Mouse (Mus musculus) macrophage (primary cell): ENCODE results near the gene Mrgpre. TPM values are rescaled to one million over a fixed set of nuclear protein-coding genes. Genes with fewer than 3 reads are reported as not detected.

Experiments used
- H3K27ac ChIP-seq: fragments of 350-480 bp; formaldehyde crosslinking; 2 replicates; pipeline ENCODE4 v1.9.0; 2021
- H3K36me3 ChIP-seq: fragments of 350-480 bp; formaldehyde crosslinking; 2 replicates; pipeline ENCODE4 v1.9.0; 2021; ENCODE audit errors: inconsistent target
- H3K4me3 ChIP-seq: fragments of 350-480 bp; formaldehyde crosslinking; 2 replicates; pipeline ENCODE4 v1.9.0; 2021; ENCODE audit errors: inconsistent target
- H3K79me2 ChIP-seq: fragments of 350-480 bp; formaldehyde crosslinking; 2 replicates; pipeline ENCODE4 v1.9.0; 2021; ENCODE audit errors: inconsistent target
- WGBS: methylation state at CpG from one replicate; pipeline ENCODE4 v1.1.7; 2026; ENCODE audit warnings: inconsistent platforms; ENCODE audit not compliant: missing documents; 5-methylcytosine and 5-hydroxymethylcytosine counted together
- polyA plus RNA-seq: library from polyadenylated mRNA; stranded (reverse); fragments of 250-400 nt; gene quantifications from 3 replicates; pipeline ENCODE4 v1.2.4, GENCODE M21; 2018; ENCODE audit warnings: inconsistent platforms

Mrgpre gene
- polyA plus RNA-seq, 1 experiment from 2014 or later, result 5.1 TPM

DNA sequence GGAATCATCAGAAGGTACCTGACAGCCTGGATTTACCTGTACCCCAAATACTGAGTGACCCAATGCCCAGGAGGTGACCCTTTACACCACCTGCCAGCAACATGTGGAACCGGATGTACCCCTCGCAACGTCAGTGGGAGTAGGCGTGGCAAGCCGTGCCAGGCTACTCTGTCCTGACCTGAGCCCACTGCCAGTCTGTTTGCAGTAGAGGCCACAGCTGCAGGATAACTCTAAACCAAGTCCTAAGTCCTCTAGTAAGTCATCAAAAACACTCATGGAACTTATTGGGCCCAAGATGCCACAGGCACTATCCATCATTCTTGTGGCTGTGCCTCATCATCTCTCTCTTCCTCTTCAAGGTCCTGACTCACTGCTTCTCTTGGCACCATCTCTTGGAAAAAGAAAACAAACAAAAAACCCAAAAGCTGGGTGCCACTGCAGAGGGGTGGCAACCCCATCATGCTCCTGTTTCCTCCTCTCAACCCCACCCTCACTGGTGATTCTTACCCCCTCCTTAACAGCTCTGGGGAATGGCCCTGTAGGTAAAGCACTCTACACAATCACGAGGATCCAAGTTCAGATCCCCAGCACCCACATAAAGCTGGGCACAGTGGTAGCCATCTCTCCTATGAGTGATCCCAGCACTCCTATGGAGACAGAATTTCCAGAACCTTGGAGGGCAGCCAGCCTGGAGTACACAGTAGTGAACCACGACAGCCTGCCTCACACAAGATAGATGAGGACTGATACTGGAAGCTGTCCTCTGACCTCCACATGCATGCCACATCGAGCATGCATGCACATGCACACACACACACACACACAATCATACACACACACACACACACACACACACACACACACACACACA lies 17.1 kb upstream of the Mrgpre start:
- no peak overlapping the region for H3K4me3 ChIP-seq
- H3K36me3 ChIP-seq, result peaks cover 78% of the 10 kb centered on the region
- H3K27ac ChIP-seq, result no peak overlapping the region
- H3K79me2 ChIP-seq, result no peaks in the 10 kb centered on the region
- 89% methylated on average over 8 of the region's 8 CpGs for WGBS

DNA sequence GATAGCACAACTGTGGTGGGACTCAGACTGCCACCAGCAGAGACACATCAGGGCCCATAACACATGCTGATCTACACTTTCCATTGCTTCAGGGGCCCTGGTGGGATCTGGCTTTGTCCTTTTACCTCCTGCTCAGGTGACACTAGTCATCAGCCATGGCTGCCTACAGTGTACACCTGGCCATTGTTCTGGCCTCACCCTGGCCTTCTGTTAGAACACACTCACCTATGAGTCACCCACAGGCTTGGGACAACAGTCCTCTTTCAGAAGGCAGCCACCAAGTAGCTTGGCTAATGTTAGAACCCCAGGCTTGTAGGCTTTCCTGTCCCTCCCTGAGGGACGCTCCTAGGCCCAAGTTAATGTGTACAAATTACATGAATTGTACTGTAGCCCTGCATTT lies 16.5 kb upstream of the Mrgpre start:
- peaks cover 78% of the 10 kb centered on the region for H3K36me3 ChIP-seq
- WGBS, result 100% methylated on average over 1 of the region's 1 CpGs
- H3K4me3 ChIP-seq, result no peak overlapping the region

DNA sequence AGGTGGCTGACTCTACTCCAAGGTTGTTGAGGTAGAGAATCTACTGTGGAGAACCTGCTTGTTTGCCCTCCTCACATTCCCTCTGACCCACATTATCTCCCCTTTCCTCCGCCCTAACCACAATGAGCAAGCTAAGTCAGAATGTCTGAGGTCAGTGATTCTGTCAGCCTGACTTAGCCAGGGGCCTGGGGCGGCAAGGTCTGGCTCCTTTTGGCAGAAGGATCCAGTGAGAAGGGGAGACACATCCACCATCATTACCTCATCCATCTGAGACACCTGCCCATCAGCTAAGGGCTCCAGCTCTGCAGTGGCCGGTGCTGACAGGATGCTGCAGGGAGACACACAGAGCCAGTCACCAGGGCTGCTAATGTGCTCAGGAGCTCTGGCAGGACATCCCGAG lies 14.5 kb upstream of the Mrgpre start:
- no peak overlapping the region for H3K27ac ChIP-seq
- no peak overlapping the region for H3K4me3 ChIP-seq
- WGBS, result 89% methylated on average over 3 of the region's 4 CpGs
- H3K36me3 ChIP-seq, result peaks cover 71% of the 10 kb centered on the region
- no peaks in the 10 kb centered on the region for H3K79me2 ChIP-seq

More for the DNA sequence above, 16.5 kb upstream of the Mrgpre start:
- no peak overlapping the region for H3K27ac ChIP-seq
- no peaks in the 10 kb centered on the region for H3K79me2 ChIP-seq

DNA sequence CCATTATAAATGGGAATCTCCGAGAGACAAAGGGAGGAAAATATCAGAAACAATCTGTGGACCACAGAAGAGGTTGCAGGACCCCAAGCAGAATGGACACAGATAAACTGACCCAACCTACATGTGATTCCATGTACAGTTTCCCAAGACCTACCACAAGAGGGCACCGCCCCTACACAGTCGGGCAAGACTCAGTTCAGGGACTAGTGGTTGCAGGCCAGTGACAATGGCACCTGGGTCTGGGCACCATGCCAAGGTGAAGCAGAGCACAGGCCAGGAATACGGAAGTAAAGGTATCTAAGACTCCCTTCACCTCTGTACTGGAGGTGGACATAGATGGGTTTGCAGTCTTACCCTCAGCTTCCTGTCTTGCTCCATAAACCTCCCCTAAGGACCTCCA lies 8.8 kb upstream of the Mrgpre start:
- no peaks in the 10 kb centered on the region for H3K79me2 ChIP-seq
- no peak overlapping the region for H3K27ac ChIP-seq
- peaks cover 27% of the 10 kb centered on the region for H3K36me3 ChIP-seq
- 42% methylated on average over 4 of the region's 4 CpGs for WGBS
- H3K4me3 ChIP-seq, result no peak overlapping the region

DNA sequence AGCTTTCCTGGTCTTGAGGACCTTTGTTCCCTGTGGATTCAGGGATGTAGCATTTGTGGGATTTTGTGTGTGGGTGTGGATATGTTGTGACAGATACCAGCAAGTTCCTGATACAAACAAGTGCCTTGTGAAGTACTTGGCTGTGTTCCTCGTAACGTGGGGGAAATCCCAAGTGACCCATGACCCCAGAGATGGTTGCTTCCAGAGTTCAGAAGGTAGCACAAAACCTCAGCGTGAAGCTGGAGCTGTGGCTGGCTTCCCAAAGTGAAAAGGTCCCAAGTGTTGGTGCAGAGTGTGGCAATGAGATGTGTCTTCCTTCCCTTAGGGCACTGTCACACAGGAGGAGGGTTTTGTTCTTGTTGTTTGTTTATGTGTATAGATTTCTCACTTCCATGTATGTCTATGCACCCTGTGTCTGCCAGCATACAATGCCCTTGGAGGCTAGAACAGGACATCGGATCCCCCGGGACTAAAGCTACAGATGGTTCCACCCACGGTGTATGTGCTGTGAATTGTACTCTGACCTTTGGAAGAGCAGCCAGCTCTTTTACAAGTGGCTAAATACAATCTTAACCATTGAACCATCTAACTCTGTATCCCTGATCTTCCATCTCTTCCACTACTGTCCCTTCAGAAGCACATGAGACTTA lies 8.2 kb upstream of the Mrgpre start:
- WGBS, result 82% methylated on average over 6 of the region's 6 CpGs
- no peaks in the 10 kb centered on the region for H3K79me2 ChIP-seq

DNA sequence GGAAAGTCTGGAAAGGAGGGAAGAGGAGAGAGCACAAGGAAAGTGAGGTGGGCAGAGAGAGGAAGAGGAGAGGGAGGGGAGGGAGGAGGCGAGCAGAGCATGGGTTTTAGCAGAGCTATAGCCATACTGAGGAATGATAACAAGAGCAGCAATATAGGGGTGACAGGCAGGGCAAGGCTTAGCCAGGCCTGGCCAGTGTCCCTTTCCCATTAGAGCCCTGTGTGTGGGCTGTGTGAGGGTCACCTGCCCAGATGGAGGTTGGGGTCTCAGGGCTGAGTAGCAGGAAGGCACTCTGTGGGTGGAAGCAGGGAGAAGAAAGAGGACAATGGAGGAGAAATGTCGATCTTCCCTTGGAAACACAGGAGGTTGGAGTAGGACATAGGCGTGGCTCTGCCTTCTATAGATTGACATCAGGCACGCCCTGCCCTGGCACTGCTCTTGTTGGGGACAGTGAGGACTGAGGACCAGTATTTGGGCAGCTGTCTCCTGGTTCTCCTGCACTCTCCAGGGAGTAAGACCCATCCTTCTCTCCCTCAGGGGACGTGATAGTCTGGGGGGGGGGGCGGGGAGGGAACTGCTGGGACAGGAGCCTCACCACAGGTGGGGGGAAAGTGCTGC lies 813 bp downstream of the Mrgpre start:
- H3K36me3 ChIP-seq, result no peaks in the 10 kb centered on the region
- WGBS, result 30% methylated on average over 6 of the region's 6 CpGs
- no peak overlapping the region for H3K27ac ChIP-seq
- H3K79me2 ChIP-seq, result no peaks in the 10 kb centered on the region
- H3K4me3 ChIP-seq, result peak overlapping the region; percentile 0; the same call in 1 of the 2 replicates

More for the DNA sequence above, 8.2 kb upstream of the Mrgpre start:
- Histone ChIP-seq H3K27ac (no peak overlapping the region), H3K36me3 (peaks cover 21% of the 10 kb centered on the region; the same call in 1 of the 2 replicates), H3K4me3 (no peak overlapping the region)

DNA sequence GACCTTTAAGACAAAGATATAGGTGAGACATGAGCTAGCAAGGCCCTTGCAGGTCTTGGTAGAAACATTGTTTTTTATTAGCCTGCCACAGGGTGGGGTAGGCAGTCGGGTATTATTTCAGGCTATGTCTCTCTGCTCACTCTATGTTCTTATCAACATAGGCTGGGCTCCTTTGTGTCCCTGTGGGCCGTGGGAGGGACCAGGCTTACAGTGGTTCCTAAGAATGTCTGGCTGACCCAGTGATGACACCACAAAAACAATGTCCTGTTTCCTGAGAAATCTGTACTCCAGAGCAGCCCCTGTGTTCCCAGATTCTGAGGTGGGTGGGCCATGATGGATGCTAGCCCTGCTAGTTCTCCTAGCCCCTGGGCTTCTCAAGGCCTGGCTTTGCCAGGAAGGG lies 6.9 kb downstream of the Mrgpre start:
- 38% methylated on average over 2 of the region's 2 CpGs for WGBS
- Histone ChIP-seq H3K36me3 (no peaks in the 10 kb centered on the region), H3K27ac (no peak overlapping the region)

DNA sequence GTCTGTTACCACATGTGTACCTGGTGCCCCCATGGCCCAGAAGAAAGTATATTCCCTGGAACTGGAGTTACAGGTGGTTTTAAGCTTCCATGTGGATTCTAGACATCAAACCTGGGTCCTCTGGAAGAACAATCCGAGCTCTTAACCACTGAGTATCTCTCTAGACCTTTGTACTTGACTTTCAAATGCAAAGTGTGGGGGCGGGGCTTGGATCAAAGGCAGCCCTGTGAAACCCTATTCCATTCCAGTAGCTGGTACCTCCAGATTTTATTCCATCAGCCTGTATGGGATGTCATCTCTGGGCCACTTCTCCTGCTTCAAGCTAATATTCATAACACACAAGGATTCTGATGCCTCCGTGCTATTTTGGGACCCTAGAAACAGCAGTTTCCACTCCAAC lies 8.2 kb downstream of the Mrgpre start:
- no peaks in the 10 kb centered on the region for H3K36me3 ChIP-seq
- no peak overlapping the region for H3K27ac ChIP-seq
- H3K79me2 ChIP-seq, result no peaks in the 10 kb centered on the region
- WGBS, result 82% methylated on average over 3 of the region's 3 CpGs
- no peak overlapping the region for H3K4me3 ChIP-seq

More for the DNA sequence above, 6.9 kb downstream of the Mrgpre start:
- Histone ChIP-seq H3K4me3 (no peak overlapping the region), H3K79me2 (no peaks in the 10 kb centered on the region)

DNA sequence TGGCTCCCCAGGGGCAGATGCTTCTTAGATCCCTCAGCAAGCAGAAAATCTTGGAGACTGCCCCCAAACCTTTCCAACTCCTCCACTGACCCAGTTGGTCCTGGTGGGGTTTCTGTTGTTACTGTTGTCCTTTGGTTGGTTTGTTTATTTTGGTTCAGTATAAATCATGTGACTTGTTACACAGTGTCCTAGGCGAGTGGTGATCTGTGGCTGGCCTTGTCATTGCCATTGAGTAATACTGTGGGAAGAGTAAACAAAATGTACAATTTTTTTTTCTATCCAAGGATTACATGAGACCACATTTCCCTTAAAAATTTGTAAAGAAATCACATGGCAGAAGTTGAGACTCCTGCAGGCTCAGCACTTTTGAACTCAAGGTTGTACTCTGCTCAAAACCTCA lies 14.8 kb downstream of the Mrgpre start:
- H3K36me3 ChIP-seq, result no peaks in the 10 kb centered on the region
- WGBS, result 33% methylated on average over 1 of the region's 1 CpGs
- no peaks in the 10 kb centered on the region for H3K79me2 ChIP-seq
- H3K27ac ChIP-seq, result no peak overlapping the region
- H3K4me3 ChIP-seq, result no peak overlapping the region

DNA sequence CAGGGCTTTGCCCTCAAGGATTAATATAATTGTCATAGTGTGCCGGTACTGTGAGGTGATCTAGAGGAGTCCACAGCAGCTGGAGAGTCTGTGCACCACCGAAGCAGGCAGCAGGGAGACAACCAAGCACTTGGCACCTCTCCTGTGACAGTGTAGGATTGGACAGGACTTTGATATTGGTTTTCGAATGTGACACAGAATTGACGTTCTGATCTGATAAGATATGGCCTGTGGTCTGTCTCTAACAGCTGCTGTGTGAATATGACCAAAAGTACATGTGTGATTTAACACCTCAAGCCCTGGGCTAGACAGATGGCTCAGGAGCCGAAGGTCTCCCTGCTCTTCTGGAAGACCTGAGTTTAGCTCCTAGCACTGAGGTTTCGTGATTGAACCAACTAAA lies 16.0 kb downstream of the Mrgpre start:
- no peaks in the 10 kb centered on the region for H3K36me3 ChIP-seq
- H3K4me3 ChIP-seq, result no peak overlapping the region
- H3K27ac ChIP-seq, result no peak overlapping the region
- no peaks in the 10 kb centered on the region for H3K79me2 ChIP-seq
- 74% methylated on average over 5 of the region's 6 CpGs for WGBS

DNA sequence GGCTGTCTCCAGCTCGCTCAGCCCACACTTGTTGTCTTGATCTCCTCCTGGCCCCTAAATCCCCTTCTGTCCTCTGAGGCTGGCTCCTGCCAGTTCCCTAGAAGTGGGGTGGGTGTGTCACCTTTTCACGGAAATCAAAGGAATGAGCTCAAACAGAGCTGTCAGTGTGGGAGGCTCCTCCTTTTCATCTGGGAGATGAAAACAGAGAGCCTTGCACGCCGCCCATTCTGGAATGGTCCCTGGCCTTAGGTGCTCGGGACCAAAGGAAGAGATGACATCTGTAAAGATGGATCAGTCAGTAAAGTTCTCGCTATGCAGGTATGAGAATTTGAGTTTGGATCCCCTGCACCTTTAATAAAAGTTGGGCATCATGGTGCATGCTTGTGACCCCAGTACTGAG lies 17.4 kb downstream of the Mrgpre start, which contains the start of gene Mrgprg:
Mrgprg (minus strand) TSS at position 101 of the 400 bp plus-strand sequence.
- no peaks in the 10 kb centered on the region for H3K79me2 ChIP-seq
- no peaks in the 10 kb centered on the region for H3K36me3 ChIP-seq
- 89% methylated on average over 6 of the region's 6 CpGs for WGBS
- no peak within 1 kb of the TSS for H3K27ac ChIP-seq
- no peak within 1 kb of the TSS for H3K4me3 ChIP-seq

DNA sequence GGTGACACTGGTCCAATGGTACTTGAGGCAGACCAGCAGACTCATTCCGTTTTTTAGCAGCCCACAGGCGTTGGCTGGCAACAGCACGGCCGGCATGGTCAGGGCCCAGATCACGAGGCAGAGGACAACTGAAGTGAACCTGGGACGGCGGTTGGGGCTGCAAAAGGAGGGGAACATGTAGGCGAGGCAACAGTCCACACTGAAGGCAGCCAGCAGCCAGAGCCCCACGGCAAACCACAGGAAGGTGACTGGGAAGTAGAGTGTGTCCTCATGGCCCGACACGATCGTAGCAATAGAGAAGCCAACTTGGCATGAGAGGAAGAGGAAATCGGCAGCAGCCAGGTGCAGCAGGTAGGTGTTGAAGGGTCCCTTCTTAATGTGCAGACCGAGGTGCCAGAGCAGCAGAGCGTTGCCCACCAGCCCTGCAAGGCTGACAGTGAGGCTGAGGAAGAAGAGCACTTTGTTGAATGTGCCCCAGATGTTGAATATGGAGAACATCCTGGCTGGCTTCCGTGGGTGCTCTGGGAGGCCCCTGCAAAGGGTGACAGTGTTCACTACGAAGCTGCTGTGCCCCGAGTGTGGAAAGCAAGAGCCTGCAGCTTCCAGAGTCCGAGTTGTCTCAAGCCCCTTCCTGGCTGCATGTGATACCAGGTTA lies 19.3 kb downstream of the Mrgpre start:
- no peak overlapping the region for H3K4me3 ChIP-seq
- H3K79me2 ChIP-seq, result no peaks in the 10 kb centered on the region
- H3K36me3 ChIP-seq, result no peaks in the 10 kb centered on the region
- H3K27ac ChIP-seq, result no peak overlapping the region
- WGBS, result 9% methylated on average over 19 of the region's 19 CpGs

DNA sequence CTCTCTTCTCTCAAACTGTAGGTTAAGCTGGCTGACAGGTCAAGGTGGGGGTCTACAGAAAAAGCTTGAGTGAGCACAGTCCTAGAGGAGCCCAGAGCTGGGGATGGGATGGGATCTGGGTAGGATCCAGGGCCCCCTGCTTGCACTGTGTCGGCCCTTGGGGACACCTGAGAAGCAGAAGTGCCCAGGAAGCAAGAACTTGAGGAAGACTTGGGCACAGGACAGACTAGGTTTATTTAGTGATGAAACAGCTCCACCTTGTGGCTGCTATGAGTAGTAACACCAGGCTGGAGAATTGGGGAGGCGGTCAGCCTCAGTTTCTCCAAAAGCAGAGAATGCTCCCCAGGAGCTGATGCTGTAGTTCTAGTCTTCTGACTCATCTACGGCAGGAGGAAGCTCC lies 20.5 kb downstream of the Mrgpre start:
- 15% methylated on average over 3 of the region's 3 CpGs for WGBS
- no peak overlapping the region for H3K27ac ChIP-seq

DNA sequence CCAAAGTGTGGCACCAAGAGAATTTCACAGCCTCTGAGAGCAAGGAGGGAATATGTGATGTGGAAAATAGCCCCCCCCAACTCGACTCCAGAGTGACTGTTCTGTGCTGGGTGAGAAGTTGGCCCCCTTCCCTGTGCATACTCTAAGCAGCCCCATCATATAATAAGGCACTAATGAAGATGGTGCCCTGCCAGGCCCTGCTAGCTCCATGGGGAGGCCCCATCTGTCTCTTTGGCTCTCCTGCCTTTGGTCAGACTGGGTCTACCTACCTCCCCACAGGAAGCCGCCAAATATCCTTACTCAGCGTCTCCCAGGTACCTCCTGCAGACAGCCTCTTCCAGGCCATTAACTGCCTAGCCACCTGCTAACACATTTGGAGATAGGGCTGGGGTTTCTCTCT lies 25.3 kb downstream of the Mrgpre start:
- Histone ChIP-seq H3K4me3 (no peak overlapping the region), H3K36me3 (no peaks in the 10 kb centered on the region), H3K27ac (no peak overlapping the region), H3K79me2 (no peaks in the 10 kb centered on the region)
- WGBS, result 86% methylated on average over 3 of the region's 3 CpGs

More for the DNA sequence above, 20.5 kb downstream of the Mrgpre start:
- Histone ChIP-seq H3K36me3 (no peaks in the 10 kb centered on the region), H3K4me3 (no peak overlapping the region), H3K79me2 (no peaks in the 10 kb centered on the region)
